Mouse (Mus musculus): ENCODE data around the gene Vamp1.

- no peak for TF ChIP-seq GATA1 (IDR thresholded peaks at IDR 0.05; ENCODE audit: borderline replicate concordance, low read length)
- TF ChIP-seq FLI1 (IDR thresholded peaks at IDR 0.05; ENCODE audit: low read length), result no peak
Measured at GRCm38 (mm10) chr6:125186203-125186602, 29.1 kb upstream of the Vamp1 start.
